ENCODE assay signal across 14 mouse cellular contexts in the genomic region with DNA sequence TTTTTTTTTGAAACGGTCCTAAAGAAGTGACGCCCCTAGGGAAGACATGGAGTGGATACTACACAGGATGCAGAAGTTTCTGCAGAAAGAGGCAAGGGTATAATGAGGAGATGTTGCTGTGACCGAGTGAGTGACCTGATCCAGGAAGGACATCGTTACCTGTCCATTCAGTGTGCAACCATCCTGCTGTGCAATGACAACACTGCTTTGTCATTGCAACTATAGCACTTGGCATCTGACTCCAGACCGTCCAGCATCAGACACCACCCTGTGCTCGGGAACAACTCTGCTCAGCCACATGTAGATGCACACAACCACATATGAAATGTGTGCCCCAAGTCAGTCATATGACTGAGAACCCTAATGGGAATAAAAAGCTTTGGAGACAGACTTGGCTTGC.
"Had no signal": no experiment of that assay in that cellular context is flagged by ENCODE, and none has a peak within 500 bp of the region (broad histone marks: within the 10 kb centered on the region; RNA-seq: fewer than 3 reads in every experiment).

No protein-coding gene starts in this region.

- H3K27ac ChIP-seq: midbrain, embryonic 10.5 days; midbrain, embryonic 12.5 days; midbrain, embryonic 15.5 days; neural tube, embryonic 12.5 days; stomach, embryonic 15.5 days; stomach, postnatal 0 days had no signal

- H3K9ac ChIP-seq: lung, embryonic 14.5 days; midbrain, embryonic 12.5 days; midbrain, embryonic 15.5 days; neural tube, embryonic 12.5 days; stomach, embryonic 15.5 days had no signal

- H3K4me3 ChIP-seq: midbrain, embryonic 10.5 days; midbrain, embryonic 12.5 days; midbrain, embryonic 15.5 days; neural tube, embryonic 12.5 days; stomach, embryonic 15.5 days had no signal

- H3K4me1 ChIP-seq: midbrain, embryonic 10.5 days; midbrain, embryonic 12.5 days; midbrain, embryonic 15.5 days; neural tube, embryonic 12.5 days; stomach, embryonic 15.5 days had no signal

- ATAC-seq: midbrain, embryonic 15.5 days had no signal

- H3K36me3 ChIP-seq: midbrain, embryonic 10.5 days; midbrain, embryonic 12.5 days; midbrain, embryonic 15.5 days; neural tube, embryonic 12.5 days; stomach, embryonic 15.5 days had no signal

- H3K27me3 ChIP-seq: midbrain, embryonic 12.5 days; midbrain, embryonic 15.5 days; neural tube, embryonic 12.5 days; stomach, embryonic 15.5 days had no signal

- DNase-seq: lung, adult 18-20 months; lung, embryonic 14.5 days; lung, postnatal 10 days; lung, postnatal 4 days; right cerebral cortex, postnatal 14 days; thymus, adult 2 months; thymus, postnatal 25 days; thymus, postnatal 4 days had no signal

- H3K9me3 ChIP-seq: midbrain, embryonic 15.5 days; stomach, embryonic 15.5 days had no signal
